Mouse (Mus musculus): ENCODE measurements around the gene Fam57b.

Gene Fam57b

DNA sequence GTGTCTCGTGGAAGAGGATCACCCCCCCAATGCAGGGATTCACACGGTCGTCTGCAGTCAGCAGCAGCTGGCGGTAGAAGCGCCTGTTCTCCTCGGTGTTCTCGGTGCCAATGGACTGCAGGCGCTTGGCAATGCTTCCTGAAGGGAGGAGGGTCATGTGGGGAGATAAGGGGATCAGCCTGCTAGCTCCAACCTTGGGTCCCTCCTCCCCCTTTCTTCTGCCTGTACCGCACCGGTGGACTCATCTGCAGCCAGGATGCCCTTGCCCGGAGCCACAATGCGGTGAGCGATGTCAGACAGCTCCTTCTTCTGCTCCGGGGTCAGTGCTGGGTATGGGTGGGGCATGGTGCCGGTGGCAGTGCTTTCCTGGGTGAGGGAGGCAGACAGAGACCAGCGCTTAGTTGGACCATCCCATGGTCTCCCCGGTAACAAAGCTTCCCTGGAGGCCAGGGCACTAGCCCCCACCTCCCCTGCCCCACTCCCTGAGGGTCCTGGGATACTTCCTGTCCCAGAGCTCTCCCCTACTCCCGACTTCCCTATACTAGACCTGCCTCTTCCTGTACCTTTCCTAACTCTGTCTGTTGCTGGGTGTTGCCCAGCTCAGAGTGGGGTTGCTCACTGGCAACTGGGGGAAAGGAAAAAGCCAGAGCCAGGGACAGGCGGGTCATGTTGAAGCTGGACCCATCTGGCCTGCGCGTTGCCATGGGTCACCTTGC lies at the start of gene Fam57b:
TSS of gene Fam57b (plus strand) at position 258 of the 716 bp plus-strand sequence.
- DNase-seq (ENCODE audit: low spot score) = peak; percentile 27

DNA sequence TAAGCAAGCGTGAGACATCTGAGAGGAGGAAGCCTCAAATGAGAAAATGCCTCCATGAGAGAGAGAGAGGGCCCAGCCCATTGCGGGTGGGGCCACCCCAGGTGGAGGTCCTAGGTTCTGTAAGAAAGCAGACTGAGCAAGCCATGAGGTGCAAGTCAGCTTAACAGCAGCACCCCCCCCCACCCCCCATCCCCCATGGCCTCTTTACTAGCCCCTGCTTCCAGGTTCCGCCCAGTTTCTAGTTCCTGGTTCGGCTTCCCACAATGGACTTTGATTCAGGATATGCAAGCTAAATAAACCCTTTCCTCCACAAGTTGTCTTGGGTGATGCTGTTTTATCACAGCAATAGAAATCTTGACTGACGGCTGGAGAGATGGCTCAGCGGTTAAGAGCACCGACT lies 48.6 kb upstream of the Fam57b start:
- no peak for DNase-seq (ENCODE audit: low spot score)

DNA sequence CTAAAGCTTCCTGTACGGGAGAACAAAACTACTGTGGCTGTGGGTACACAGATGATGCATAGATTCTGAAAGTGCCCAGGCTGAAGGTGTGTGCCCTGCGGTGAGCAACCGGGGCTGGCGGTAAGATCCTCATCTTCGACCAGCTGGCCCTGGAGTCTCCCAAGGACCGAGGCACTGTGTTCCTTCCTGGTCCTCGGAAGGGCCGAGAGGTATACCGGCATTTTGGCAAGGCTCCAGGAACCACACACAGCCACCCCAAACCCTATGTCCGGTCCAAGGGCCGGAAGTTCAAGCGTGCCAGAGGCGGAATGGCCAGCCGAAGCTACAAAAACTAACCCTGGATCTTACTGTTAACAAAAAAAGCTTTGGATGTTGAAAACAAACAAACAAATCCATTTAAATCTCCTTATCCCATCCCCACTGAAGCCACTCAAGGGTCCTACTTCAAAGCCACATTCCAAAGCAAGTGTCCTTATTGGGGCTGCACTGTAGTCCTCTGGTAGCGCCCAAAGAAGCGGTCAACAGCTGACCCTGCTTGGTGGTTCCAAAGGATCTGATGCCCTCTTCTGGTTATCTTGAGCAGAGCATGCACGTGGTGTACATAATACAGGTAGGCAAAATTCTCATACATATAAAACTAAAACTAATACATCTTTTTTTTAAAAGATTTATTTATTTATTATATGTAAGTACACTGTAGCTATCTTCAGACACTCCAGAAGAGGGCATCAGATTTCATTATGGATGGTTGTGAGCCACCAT lies 47.7 kb upstream of the Fam57b start:
- peak; percentile 4 for DNase-seq (ENCODE audit: low spot score)

DNA sequence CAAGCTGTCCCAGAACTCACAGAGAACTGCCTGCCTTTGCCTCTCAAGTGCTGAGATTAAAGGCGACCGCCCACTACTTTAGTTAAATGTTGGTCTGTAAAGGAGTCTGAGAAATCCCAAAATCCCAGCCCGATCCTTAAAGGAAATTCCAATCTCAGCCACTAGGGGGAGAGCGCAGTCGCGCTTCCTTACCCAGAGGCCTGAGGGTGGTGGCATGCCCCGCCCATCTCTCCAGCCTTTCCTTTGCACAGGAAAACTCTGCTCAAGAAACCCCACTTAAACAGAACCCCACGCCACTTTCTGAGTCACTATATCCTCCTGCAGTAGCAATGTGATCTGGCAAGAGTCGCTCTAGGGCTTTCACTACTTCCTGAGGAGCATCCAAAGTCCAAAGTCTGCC lies 42.6 kb upstream of the Fam57b start:
- DNase-seq (ENCODE audit: low spot score) = peak; percentile 87

DNA sequence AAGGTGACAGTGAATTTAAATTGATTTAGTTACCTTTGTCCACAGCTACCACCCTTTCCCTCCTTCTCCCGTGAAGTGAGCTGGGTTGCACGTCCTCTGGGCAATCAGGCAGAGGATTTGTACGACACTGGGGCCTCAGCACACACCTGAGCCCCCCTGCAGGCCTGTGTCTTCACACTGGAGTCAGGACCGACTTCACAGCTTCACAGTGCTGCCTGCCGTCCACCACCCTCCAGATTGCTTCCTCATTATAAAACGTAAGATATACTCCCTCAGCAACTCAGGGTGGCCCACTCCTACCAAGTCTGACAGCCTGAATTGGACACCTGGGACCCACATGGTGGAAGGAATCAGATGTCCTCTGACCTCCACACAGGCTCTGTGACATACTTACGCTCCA lies 38.9 kb upstream of the Fam57b start:
- DNase-seq (ENCODE audit: low spot score) = no peak

DNA sequence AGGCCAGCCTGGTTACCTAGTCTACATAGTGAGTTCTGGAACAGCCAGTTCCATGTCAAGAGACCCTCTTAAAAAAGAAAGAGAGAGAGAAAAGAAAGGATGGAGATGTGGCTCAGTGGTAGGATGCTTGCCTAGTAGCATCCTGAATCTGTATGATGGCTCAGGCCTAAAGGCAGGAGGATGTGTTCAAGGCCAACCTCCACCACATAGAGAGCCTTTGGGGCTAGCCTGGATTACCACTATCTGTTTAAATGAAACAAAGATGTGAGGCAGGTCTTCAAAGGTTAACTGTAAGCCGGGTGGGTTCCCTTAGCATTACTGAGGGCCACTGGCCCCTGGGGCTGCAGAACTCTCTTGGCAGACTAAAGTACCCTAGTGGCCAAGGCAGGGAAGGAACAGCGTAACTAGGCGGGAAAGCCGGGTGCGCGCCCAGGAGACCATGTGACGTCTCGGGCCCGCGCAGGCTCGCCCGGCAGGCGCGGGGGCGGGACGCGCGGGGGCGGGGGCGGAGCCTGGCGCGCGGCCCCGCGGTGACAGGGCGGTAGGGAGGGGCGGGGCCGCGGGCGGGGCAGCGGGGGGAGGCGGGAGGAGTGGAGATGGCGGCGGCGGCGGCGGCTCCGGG lies 38.3 kb upstream of the Fam57b start, which contains the start of gene Mapk3:
TSS of gene Mapk3 (plus strand) at position 552 of the 622 bp plus-strand sequence.
- DNase-seq (ENCODE audit: low spot score) = peak; percentile 96

DNA sequence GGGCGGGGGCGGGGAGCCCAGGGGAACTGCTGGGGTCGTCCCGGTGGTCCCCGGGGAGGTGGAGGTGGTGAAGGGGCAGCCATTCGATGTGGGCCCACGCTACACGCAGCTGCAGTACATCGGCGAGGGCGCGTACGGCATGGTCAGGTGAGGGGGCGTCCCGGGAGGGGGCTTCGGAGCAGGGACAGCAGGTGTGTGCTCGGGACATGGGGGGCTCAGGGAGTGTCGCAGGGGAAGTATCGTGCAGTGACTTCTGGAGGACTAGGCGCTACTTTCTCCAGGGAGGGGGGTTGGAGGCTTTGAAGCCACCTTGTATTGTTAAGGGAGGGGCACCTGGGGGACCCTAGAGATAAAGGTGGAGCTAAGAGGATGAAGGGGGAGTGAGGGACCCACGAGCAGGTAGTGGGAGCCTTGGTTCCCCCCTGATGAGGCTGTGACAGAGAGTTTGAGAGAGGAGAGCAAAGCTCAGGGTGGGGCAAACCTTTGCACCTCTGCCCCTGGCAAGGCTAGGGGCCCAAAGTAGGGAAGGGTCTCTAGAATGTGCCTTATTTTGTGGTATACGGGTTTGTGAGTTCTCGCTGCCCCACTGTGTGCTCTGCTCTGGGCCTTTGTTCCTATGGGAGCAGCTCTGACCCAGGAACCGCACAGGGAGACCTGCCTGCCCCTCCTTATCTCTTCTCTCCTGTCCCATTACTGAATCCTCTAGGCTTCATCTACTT lies 37.6 kb upstream of the Fam57b start:
- DNase-seq (ENCODE audit: low spot score) = no peak

DNA sequence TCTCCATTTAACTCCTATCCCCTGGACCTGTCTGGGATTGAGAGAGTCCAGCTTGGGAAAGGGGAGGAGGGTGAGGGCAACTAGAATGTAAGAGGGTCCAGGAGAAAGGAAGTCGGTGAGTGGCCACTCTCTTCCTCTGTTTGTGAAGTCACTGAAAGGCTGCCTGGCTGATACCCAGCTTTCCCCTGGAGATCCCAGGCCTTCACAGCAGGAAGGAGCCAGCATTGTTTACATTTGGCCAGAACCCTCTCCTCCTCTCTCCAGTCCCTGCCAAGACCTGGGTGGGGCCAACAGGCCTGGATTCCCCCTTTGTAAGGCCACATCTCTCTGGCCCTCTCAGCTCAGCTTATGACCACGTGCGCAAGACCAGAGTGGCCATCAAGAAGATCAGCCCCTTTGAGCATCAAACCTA lies 37.1 kb upstream of the Fam57b start:
- peak; percentile 57 for DNase-seq (ENCODE audit: low spot score)

DNA sequence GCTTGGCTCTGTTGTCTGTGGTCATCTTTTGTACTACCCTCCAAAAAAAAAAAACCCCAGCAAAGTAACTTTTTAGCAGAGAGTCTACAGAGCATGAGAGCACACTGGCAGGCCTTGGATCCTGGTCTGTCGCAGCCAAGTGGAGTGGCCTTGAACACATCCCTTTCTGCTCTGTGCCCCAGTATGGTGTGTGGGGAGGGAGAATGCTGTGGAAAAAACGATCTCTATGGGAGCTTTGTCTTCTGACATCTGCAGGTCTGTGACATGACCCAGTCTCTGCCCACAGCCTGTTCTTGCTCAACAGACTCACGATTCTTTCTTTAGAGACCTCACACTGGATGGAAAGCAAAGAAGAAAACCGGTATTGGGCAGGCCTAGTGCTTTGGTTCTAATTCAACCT lies 36.5 kb upstream of the Fam57b start:
- DNase-seq (ENCODE audit: low spot score) = no peak

DNA sequence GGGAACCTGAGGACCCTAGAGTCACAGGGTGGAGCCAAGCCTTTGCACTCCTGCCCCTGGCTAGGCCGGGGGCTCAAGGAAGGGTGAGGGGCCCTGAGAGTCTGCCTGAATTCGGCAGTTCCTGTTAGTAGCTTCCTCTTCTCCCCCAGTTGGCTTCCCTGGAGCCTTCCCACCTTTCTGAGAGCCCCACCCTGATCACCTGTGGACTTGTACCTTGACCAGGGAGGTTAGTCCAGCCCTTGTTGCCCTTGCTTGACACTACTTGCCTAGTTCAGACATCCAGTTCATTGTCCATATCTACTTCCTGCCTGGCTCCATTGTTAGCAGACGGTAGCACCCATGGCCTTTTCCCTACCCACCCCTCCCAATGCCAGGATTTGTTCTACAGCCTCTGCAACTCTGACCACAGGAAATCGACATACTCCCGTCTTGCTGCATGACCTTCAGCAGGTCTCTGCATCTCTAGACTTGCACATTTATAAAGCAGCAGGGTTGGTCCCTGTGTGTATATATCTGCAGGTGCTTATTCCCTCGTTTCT lies 35.9 kb upstream of the Fam57b start:
- no peak for DNase-seq (ENCODE audit: low spot score)

DNA sequence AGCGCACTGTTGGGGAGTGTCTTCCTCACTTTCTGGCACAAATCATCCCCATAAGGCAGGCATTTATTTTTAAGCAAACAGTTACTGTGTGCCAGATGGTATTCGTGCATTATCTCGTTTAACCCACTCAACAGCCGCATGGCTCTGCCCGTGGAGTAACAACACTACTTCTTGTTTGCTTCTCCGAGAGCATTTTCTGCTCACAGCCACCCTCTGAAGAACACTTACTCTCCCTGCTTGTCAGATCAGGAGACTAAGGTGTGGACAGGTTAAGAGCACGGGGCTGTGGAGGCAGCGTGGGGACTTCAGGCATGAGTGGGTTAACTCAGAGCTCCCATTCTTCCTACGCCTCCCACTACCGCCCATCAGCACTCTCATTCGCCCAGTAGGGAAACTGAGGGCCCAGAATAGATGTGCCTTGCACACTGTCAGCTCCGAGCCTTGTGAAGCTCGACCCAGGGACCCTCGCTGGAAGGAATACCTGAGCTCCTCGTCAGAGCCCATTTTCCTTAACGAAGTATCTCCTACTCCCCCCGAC lies 34.9 kb upstream of the Fam57b start:
- DNase-seq (ENCODE audit: low spot score) = peak; percentile 3

DNA sequence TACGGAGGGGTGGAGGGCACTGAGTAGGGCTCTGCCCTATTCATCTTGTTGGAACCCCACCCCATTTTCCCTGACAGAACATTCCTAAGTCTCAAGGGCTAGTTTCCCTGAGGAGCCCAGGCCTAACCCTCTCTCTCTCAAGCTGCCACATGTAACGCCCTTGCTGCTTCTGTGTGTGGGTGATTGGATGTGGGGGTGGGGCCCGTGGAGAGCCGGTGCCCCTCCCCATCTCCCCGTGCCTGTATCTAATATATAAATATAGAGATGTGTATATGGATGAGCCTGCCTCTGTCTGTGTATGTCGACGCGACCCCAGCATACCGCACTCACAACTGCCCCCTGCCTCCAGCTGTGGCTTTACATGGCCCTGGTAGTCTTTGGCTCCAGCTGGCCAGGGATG lies 31.9 kb upstream of the Fam57b start:
- no peak for DNase-seq (ENCODE audit: low spot score)

DNA sequence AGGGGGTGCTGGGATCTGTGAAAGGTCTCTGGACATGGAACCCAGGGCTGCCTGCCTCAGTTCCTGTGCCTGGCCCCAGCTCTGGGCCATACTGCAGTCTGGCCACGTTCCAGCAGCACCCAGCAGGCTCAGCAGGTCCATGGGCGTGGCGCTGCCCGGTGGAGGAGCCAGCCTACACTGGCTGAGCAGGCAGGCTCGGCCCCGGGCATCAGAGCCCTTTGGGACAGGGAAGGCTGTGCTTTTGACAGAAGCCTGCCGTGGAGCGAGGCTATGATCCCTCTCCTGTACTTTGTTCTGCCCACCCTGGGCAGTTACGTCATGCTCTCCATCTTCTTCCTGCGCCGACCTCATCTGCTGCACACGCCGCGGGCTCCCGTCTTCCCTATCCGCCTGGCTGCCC lies 31.3 kb upstream of the Fam57b start, which contains the start of gene Gdpd3:
TSS of gene Gdpd3 (plus strand) at position 134 of the 400 bp plus-strand sequence.
- no peak for DNase-seq (ENCODE audit: low spot score)

DNA sequence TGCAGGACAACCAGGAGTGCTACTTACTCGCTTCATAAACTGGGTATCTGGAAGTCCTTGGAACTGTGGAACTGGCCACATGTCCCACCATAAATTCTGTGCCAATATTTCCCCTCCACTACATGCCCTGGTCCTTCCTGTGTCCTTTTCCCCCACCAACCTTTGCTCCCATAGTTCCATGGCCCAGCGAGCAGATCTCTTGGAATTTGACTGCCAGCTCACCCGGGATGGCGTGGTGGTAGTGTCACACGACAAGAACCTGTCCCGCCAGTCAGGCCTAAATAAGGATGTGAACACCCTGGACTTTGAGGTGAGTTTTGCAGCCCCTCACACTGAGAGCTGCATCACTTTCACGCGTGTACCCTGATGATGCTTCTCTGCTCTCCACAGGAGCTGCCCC lies 30.5 kb upstream of the Fam57b start:
- no peak for DNase-seq (ENCODE audit: low spot score)

DNA sequence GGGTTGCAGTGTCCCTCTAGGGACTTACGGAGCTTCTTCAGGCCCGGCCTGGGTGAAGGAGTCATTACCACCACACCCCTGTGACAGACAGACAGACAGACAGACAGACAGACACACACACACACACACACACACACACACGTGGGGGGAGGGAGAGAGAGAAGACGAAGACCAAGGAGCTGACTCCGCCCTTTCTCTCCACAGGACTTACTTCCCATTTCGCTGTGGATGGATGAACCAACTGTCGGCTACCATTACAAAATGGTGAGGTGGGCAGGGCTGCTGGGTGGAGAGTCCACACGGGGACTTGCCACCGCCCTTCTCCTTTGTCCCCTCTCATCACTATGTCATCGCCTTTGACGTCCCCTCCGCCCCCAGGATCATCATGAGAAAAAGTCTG lies 26.7 kb upstream of the Fam57b start:
- DNase-seq (ENCODE audit: low spot score) = no peak

DNA sequence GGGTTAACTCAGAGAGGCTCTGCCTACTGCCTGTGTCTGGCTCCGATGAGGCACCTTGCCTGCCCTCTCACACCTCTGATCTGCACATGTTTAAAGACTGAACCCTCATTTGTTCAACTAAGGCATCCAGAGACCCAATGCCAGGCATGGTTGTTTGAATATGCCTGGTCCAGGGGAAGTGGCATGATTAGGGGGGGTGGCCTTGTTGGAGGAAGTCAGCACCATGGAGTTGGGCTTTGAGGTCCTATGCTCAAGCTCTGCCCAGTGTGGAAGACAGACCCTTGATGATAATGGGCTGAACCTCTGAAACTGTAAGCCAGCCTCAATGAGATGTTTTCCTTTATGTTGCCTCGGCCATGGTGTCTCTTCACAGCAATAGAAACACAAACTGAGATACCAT lies 24.1 kb upstream of the Fam57b start:
- DNase-seq (ENCODE audit: low spot score) = no peak

DNA sequence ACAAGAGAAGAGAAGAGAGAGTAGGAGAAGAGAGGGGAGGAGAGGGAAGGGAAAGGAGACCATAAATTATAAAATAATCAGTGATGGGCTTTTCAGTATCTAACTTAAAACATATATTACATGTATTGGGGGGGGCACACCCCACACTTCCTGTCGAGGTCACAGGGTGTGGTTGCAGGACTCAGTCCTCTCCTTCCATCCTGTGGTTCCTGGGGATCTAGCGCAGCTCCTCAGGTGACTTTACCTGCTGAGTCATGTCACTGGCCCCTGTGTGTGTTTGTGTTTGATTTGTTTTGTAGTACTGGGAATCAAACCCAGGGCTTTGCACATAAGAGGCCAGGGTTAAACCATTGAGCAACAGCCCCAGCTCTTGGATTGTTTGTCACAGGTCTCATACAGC lies 23.0 kb upstream of the Fam57b start:
- DNase-seq (ENCODE audit: low spot score) = no peak

DNA sequence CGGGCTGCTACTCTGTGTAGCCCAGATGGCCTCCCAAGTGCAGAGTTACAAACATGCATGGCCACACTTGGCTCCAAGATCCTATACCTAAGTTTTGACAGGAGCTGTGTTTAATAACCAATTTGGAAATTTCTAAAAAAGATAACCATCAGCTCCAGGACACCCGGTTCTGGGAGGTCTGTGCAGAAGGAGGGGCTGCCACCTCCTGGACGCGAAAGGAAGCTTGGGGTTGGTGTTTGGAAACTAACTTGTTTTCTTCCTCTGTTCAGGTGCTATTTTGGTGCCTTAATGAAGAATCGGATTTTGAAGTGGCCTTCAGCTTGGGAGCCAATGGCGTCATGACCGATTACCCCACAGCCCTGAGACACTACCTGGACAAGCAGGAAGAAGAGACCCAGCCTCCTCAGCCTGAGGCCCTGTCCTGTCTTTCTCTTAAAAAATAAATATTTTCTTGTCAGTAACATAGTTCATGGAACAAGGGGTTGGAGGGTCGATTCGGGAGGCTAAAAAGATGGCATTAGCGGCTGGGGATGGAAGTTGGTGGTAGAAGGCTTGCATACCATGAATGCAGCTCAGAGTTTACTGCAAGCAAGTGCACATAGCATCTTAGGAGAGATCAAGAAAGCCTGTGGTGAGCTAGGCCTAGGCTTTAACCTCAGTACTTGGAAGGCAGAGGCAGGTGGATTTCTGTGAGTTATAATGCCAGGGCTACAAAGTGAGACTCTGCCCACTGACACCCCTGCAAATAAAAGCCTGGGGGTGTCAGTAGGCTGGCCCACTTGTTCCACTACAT lies 22.1 kb upstream of the Fam57b start:
- DNase-seq (ENCODE audit: low spot score) = no peak

DNA sequence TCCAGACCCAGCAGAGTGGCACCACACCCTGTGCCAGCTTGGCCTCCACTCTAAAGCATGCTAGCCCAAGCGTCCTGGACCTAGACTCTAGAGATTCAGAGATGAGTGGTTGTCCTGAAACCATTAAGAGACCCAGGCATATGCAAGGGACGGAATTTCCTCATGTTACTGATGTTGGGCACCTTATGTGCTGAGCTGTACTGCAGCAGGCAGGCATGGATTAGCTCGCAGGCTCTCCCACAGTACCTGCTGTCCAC lies 21.6 kb upstream of the Fam57b start:
- DNase-seq (ENCODE audit: low spot score) = no peak

DNA sequence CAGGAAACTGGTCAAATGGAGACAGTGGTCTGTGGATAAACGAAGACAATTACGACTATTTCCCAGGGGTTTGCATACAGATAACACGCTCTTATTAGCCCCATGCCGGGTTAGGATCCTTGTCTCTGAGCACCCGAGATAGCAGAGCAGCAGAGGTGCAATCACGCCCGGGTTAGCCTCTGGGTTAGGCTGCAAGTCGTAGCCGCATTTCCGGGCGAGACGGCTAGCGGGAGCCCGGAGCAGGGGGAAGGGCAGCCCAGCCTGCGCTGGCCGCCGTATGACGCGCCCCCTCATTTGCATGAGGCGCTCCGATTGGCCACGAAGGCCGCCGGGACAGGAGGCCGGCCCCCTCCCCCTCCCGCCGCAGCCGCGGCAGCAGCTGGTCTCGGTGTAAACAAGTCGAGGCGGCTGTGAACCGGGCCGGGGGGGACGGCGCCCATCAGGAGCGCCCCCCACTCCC lies 20.8 kb upstream of the Fam57b start, which contains the start of gene Ypel3:
TSS of gene Ypel3 (plus strand) at position 358 of the 460 bp plus-strand sequence.
- peak; percentile 94 for DNase-seq (ENCODE audit: low spot score)

DNA sequence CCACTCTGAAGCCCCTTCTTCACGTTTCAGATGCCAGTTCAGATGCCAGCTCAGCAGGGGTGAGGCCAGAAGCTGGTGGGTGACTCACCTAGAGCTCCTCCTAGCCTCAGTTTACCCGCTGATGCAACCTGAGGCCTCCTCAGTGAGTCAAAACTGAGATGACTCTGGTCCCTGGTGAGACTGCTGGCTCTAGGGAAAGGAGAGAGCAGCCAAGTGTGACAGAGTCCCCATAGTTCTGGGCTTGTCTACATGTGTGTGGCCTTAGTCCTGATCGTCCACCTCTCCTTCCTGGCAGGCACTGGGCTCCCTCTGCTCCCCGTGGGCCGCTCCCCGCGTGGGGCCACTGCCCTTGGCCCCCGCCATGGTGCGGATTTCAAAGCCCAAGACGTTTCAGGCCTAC lies 20.0 kb upstream of the Fam57b start:
- no peak for DNase-seq (ENCODE audit: low spot score)
